Mouse (Mus musculus) layer of hippocampus, adult 9-11 months (tissue): ENCODE data around the gene Rbbp8nl.
"Not testable (repeated sequence)": the region's sequence is repeated elsewhere in the genome, so short reads cannot be mapped to it uniquely, and the experiment has no call there.

Experiments
- DNase-seq: peaks from one replicate; pipeline ENCODE4 v3.0.0; 2022

Gene Rbbp8nl

GRCm38 (mm10) chr2:180279321-180279720 is 10.4 kb downstream of the Rbbp8nl start:
- no peak for DNase-seq

- DNase-seq, result no peak
These were observed 11.8 kb downstream of the Rbbp8nl start for GRCm38 (mm10) chr2:180277773-180278320.

- no peak for DNase-seq
These were observed 12.8 kb downstream of the Rbbp8nl start for GRCm38 (mm10) chr2:180276851-180277259.

GRCm38 (mm10) chr2:180276385-180276784 is 13.3 kb downstream of the Rbbp8nl start:
- DNase-seq, result no peak

GRCm38 (mm10) chr2:180275836-180276235 is 13.8 kb downstream of the Rbbp8nl start:
- peak; percentile 64 for DNase-seq

GRCm38 (mm10) chr2:180274523-180274922 is 15.2 kb downstream of the Rbbp8nl start:
- no peak for DNase-seq

GRCm38 (mm10) chr2:180273394-180274244 is 16.1 kb downstream of the Rbbp8nl start, which contains the start of gene Cables2:
Cables2 (minus strand) TSS chr2:180273496.
- DNase-seq, result peak; percentile 97

GRCm38 (mm10) chr2:180272884-180273321 is 16.8 kb downstream of the Rbbp8nl start:
- peak; percentile 49 for DNase-seq

- DNase-seq, result no peak
These were observed 17.8 kb downstream of the Rbbp8nl start for GRCm38 (mm10) chr2:180271804-180272395.

- no peak for DNase-seq
These were observed 19.0 kb downstream of the Rbbp8nl start for GRCm38 (mm10) chr2:180270537-180271255.

GRCm38 (mm10) chr2:180269329-180269728 is 20.4 kb downstream of the Rbbp8nl start:
- no peak for DNase-seq

- no peak for DNase-seq
These were observed 21.7 kb downstream of the Rbbp8nl start for GRCm38 (mm10) chr2:180267955-180268354.

- no peak for DNase-seq
These were observed 26.8 kb downstream of the Rbbp8nl start for GRCm38 (mm10) chr2:180262891-180263290.

GRCm38 (mm10) chr2:180262441-180262840 is 27.2 kb downstream of the Rbbp8nl start:
- DNase-seq, result no peak

GRCm38 (mm10) chr2:180261901-180262300 is 27.8 kb downstream of the Rbbp8nl start:
- no peak for DNase-seq

GRCm38 (mm10) chr2:180260610-180261480 is 28.8 kb downstream of the Rbbp8nl start:
- DNase-seq, result no peak

GRCm38 (mm10) chr2:180259826-180260609 is 29.7 kb downstream of the Rbbp8nl start:
- DNase-seq, result not testable (repeated sequence)

GRCm38 (mm10) chr2:180258951-180259484 is 30.7 kb downstream of the Rbbp8nl start:
- DNase-seq, result not testable (repeated sequence)

- DNase-seq, result no peak
These were observed 31.5 kb downstream of the Rbbp8nl start for GRCm38 (mm10) chr2:180257963-180258865.
